Mouse (Mus musculus) hindbrain, embryonic 11.5 days (tissue): ENCODE results near the gene Btg1-ps1. TPM values are rescaled to one million over a fixed set of nuclear protein-coding genes. Genes with fewer than 3 reads are reported as not detected.
"Not testable (repeated sequence)": the region's sequence is repeated elsewhere in the genome, so short reads cannot be mapped to it uniquely, and the experiment has no call there.

Source experiments
- ATAC-seq: fragments of 200-750 bp; cut with Nextera tagmentation; 2 replicates; pipeline ENCODE4 v1.8.0; 2017; ENCODE audit warnings: mild to moderate bottlenecking, moderate TSS enrichment, moderate library complexity; ENCODE audit not compliant: low FRiP score
- DNase-seq: peaks from one replicate; pipeline ENCODE4 v3.0.0-alpha.2; 2015; ENCODE audit warnings: low spot score
- H3K27ac ChIP-seq: fragments of 300-500 bp; sonication (generic); 2 replicates; pipeline ENCODE4 v1.5.1; 2014; ENCODE audit warnings: mild to moderate bottlenecking, low read depth, low read length
- H3K27me3 ChIP-seq: fragments of 300-500 bp; sonication (generic); 2 replicates; pipeline ENCODE4 v1.6.1; 2014; ENCODE audit warnings: mild to moderate bottlenecking, low read length, moderate library complexity, mixed read lengths; ENCODE audit not compliant: control insufficient read depth, insufficient read depth
- H3K36me3 ChIP-seq: fragments of 300-500 bp; sonication (generic); 2 replicates; pipeline ENCODE4 v1.6.1; 2014; ENCODE audit warnings: mild to moderate bottlenecking, low read length, moderate library complexity, mixed read lengths; ENCODE audit not compliant: control insufficient read depth, insufficient read depth
- H3K4me1 ChIP-seq: fragments of 300-500 bp; sonication (generic); replicated peaks from 2 replicates; pipeline ENCODE4 v1.6.1; 2014; ENCODE audit warnings: low read length, mixed read lengths; ENCODE audit not compliant: control insufficient read depth, insufficient read depth
- H3K4me2 ChIP-seq: fragments of 300-500 bp; sonication (generic); replicated peaks from 2 replicates; pipeline ENCODE4 v1.6.1; 2014; ENCODE audit warnings: mild to moderate bottlenecking, low read depth, low read length
- H3K4me3 ChIP-seq: fragments of 300-500 bp; sonication (generic); 2 replicates; pipeline ENCODE4 v1.5.1; 2014; ENCODE audit warnings: low read depth, low read length
- H3K9ac ChIP-seq: fragments of 300-500 bp; sonication (generic); 2 replicates; pipeline ENCODE4 v1.6.1; 2014; ENCODE audit warnings: low read depth, low read length
- H3K9me3 ChIP-seq: fragments of 300-500 bp; sonication (generic); 2 replicates; pipeline ENCODE4 v1.6.1; 2016; ENCODE audit warnings: low read length; ENCODE audit not compliant: control insufficient read depth
- WGBS: fragments of 180-500 bp; shearing (Covaris S2); extraction: QIAGEN DNeasy Blood & Tissue Kit; methylation state at CpG from one replicate; pipeline ENCODE4 v1.1.7; 2014; 5-methylcytosine and 5-hydroxymethylcytosine counted together
- polyA plus RNA-seq: library from polyadenylated mRNA; unstranded; fragments of >200 nt; fragmentation: Nextera tagmentation; extraction: Ambion mirVana; gene quantifications from 2 replicates; pipeline ENCODE4 v1.2.1, GENCODE M21; 2014

Gene Btg1-ps1
- not detected in 2 replicates for polyA plus RNA-seq

DNA sequence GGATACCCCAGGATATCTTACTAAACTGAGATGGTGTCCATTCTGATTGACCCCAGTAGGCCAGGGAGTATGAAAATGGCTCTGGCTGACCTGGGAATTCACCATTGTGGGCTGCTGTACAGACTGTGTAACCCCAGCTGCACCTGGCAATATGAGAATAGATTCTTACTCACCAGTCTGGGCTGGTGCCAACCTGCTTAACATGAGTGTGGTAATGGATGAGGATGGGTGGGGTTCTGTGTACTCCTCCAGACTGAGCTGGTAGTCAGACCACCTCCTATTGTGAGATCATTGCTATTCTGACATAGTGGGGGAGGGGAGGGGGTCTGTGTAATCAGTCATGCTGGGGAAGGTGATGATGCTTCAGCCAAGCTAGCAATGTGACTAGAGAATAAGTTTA is at the start of gene Btg1-ps1:
Gene Btg1-ps1 (minus strand): TSS at position 219 of the 400 bp plus-strand sequence.
- not testable (repeated sequence) for ATAC-seq, H3K27me3 ChIP-seq, H3K4me1 ChIP-seq, H3K4me2 ChIP-seq, H3K4me3 ChIP-seq, DNase-seq, H3K36me3 ChIP-seq, H3K27ac ChIP-seq, H3K9me3 ChIP-seq, H3K9ac ChIP-seq

GRCm38 (mm10) chrX:38066175-38066574 is 47.6 kb upstream of the Btg1-ps1 start, which contains the start of gene Rhox10:
Gene Rhox10 (plus strand): TSS chrX:38066475.
- Histone ChIP-seq H3K27me3 (no peaks in the 10 kb centered on the region), H3K36me3 (no peaks in the 10 kb centered on the region), H3K9ac (no peak within 1 kb of the TSS), H3K4me1 (no peaks in the 10 kb centered on the region), H3K4me2 (no peak within 1 kb of the TSS), H3K4me3 (no peak within 1 kb of the TSS), H3K27ac (no peak within 1 kb of the TSS), H3K9me3 (no peaks in the 10 kb centered on the region)
- no peak for ATAC-seq
- WGBS = 84% methylated on average over 11 of the region's 11 CpGs
- DNase-seq = no peak

- Histone ChIP-seq H3K27ac (no peak overlapping the region), H3K4me1 (no peaks in the 10 kb centered on the region), H3K9ac (no peak overlapping the region), H3K27me3 (no peaks in the 10 kb centered on the region), H3K4me3 (no peak overlapping the region), H3K9me3 (no peaks in the 10 kb centered on the region), H3K4me2 (no peak overlapping the region), H3K36me3 (no peaks in the 10 kb centered on the region)
- DNase-seq (peak; percentile 26), ATAC-seq (no peak)
- 0% methylated on average over 1 of the region's 1 CpGs for WGBS
These were observed 42.9 kb upstream of the Btg1-ps1 start for GRCm38 (mm10) chrX:38061544-38061943.

DNA sequence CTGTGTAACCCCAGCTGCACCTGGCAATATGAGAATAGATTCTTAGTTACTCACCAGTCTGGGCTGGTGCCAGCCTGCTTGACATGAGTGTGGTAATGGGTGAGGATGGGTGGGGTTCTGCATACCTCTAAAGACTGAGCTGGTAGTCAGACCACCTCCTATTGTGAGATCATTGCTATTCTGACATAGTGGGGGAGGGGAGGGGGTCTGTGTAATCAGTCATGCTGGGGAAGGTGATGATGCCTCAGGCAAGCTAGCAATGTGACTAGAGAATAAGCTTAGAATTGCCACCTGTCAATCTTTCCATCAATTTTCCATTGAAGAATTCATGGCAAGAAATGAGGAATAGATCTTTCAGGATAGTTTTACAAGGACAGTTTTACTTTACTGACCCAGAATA is 24.4 kb upstream of the Btg1-ps1 start, which contains the start of gene Btg1-ps2:
Gene Btg1-ps2 (minus strand): TSS at position 101 of the 400 bp plus-strand sequence.
- H3K36me3 ChIP-seq, H3K27me3 ChIP-seq, H3K4me1 ChIP-seq, H3K27ac ChIP-seq, ATAC-seq, H3K9ac ChIP-seq, H3K4me3 ChIP-seq, H3K4me2 ChIP-seq, DNase-seq, H3K9me3 ChIP-seq: not testable (repeated sequence)

- 96% methylated on average over 5 of the region's 5 CpGs for WGBS
- Histone ChIP-seq H3K36me3 (no peaks in the 10 kb centered on the region), H3K4me1 (no peaks in the 10 kb centered on the region), H3K27ac (no peak overlapping the region), H3K9ac (no peak overlapping the region), H3K27me3 (no peaks in the 10 kb centered on the region), H3K9me3 (no peaks in the 10 kb centered on the region), H3K4me2 (no peak overlapping the region), H3K4me3 (no peak overlapping the region)
- no peak for DNase-seq
- no peak for ATAC-seq
These were observed 21.1 kb upstream of the Btg1-ps1 start for GRCm38 (mm10) chrX:38039666-38040065.

DNA sequence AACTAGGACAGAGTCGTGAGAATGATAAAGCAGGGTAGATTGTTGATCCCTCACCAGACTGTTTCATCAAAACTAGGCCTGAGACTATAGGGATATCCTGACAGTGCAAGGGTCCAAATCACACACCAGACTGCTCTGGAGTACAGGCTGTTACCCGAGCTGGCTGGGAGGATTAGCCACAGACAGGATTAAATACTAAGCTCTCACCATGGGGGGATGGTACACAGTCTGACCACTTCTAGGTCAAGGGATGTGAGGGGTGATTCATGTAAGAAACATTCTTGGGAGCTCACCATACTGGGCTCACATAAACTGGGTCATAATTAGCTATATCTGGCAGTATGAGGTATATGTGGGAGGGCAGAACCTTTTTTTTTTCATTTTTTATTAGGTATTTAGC is 15.2 kb upstream of the Btg1-ps1 start:
- 80% methylated on average over 2 of the region's 2 CpGs for WGBS
- no peaks in the 10 kb centered on the region for H3K9me3 ChIP-seq
- no peak overlapping the region for H3K4me3 ChIP-seq
- no peak overlapping the region for H3K9ac ChIP-seq
- H3K36me3 ChIP-seq = no peaks in the 10 kb centered on the region
- DNase-seq = no peak
- H3K27ac ChIP-seq = no peak overlapping the region
- no peaks in the 10 kb centered on the region for H3K4me1 ChIP-seq
- ATAC-seq = no peak
- H3K27me3 ChIP-seq = no peaks in the 10 kb centered on the region
- no peak overlapping the region for H3K4me2 ChIP-seq

GRCm38 (mm10) chrX:38008756-38009155 is 9.9 kb downstream of the Btg1-ps1 start:
- WGBS = 81% methylated on average over 2 of the region's 2 CpGs
- H3K9me3 ChIP-seq = no peaks in the 10 kb centered on the region
- H3K4me1 ChIP-seq = no peaks in the 10 kb centered on the region
- ATAC-seq = no peak
- no peak for DNase-seq
- no peak overlapping the region for H3K4me2 ChIP-seq
- H3K9ac ChIP-seq = no peak overlapping the region
- no peaks in the 10 kb centered on the region for H3K36me3 ChIP-seq
- no peak overlapping the region for H3K27ac ChIP-seq
- no peaks in the 10 kb centered on the region for H3K27me3 ChIP-seq
- H3K4me3 ChIP-seq = no peak overlapping the region

Other genes starting within 250 kb of the Btg1-ps1 start
- 0.82 and 1.4 TPM in 2 replicates for gene Rhox5, start 214.0 kb downstream of the Btg1-ps1 start, polyA plus RNA-seq
- not detected in 2 replicates for gene Rhox6, start 191.9 kb downstream of the Btg1-ps1 start, polyA plus RNA-seq
- gene Rhox7a, start 187.1 kb downstream of the Btg1-ps1 start, polyA plus RNA-seq = not detected in 2 replicates
- not detected in 2 replicates for gene Rhox8, start 139.9 kb downstream of the Btg1-ps1 start, polyA plus RNA-seq
- not detected in 2 replicates for gene Rhox7b, start 121.6 kb downstream of the Btg1-ps1 start, polyA plus RNA-seq
- not detected in 2 replicates for gene Rhox9, start 117.0 kb downstream of the Btg1-ps1 start, polyA plus RNA-seq
- not detected in 2 replicates for gene Btg1-ps2, start 24.3 kb upstream of the Btg1-ps1 start, polyA plus RNA-seq
- gene Rhox10, start 47.7 kb upstream of the Btg1-ps1 start, polyA plus RNA-seq = not detected in 2 replicates
- not detected in 2 replicates for gene Rhox11, start 66.3 kb upstream of the Btg1-ps1 start, polyA plus RNA-seq
- gene Rhox12, start 92.1 kb upstream of the Btg1-ps1 start, polyA plus RNA-seq = not detected in 2 replicates
- gene Rhox13, start 102.4 kb upstream of the Btg1-ps1 start, polyA plus RNA-seq = not detected in 2 replicates
- gene Zbtb33, start 171.0 kb upstream of the Btg1-ps1 start, polyA plus RNA-seq = 9.9 and 15.8 TPM in 2 replicates
- 19.7 and 20.6 TPM in 2 replicates for gene Tmem255a, start 233.6 kb upstream of the Btg1-ps1 start, polyA plus RNA-seq